Mouse (Mus musculus): Measurements from ENCODE around the gene Sars2. TPM values are rescaled to one million over a fixed set of nuclear protein-coding genes. Genes with fewer than 3 reads are reported as not detected.
A peak's percentile ranks its signal among the peaks of the same experiment; 100 is the strongest.

The Sars2 gene
- polyA plus RNA-seq, 1 experiment: 5.2 TPM

DNA sequence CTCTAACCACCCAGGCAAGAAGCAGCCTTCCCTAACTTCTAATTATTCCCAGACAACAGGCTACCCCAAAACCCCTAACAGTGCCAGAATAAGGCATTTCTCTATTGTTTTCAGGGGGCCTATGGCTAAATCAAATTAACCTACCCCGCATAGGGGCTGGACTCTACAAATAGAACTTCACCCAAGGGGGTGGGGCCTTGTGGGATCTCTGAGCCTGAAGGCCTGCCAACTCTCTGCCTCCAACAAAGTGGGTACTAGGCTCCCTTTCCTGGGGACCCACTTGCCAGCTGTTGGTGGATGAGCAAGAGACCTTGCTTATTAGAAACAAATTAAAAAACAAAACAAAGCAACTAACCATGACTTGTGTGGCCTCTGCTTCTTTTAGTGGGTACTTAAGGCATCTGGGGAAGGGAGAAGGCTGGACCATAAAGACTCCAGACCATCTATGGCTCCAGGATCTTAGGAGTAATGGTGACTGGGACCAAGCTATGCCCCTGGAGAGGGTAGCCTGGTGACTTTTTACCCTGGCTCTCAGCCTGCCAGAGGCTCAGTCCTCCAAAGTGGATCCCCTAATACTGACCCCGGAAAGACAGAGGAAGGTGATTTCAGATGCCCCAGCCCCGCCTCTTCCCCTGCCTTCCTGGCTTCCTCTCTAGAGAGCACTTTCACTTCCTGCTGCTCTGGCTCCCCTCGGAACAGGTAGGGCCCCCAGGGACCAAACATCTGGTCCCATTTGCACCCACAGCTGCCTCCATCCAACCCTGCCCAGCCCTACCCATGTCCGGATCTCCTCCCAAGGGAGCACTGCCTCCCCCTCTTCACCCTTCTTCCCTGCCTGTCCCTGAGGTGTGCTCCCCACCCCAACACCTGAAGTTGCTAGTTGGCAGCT, 46.8 kb downstream of the Sars2 start, which contains the start of gene Rinl:
TSS of gene Rinl (plus strand) at position 663 of the 889 bp plus-strand sequence.
- no peak for TF ChIP-seq POLR2A (IDR thresholded peaks at IDR 0.05; ENCODE audit: low read depth, low read length)
- TF ChIP-seq CTCF (IDR thresholded peaks at IDR 0.05; ENCODE audit: borderline replicate concordance, insufficient read depth, low read length): no peak
- H3K27ac ChIP-seq (ENCODE audit: insufficient read depth, low read length): peak within 1 kb of the TSS; percentile 35; the same call in 1 of the 2 replicates
- H3K4me1 ChIP-seq (ENCODE audit: control insufficient read depth, insufficient read depth, low read length): peaks cover 3% of the 10 kb centered on the region; the same call in 1 of the 2 replicates
- no peak within 1 kb of the TSS for H3K4me3 ChIP-seq (ENCODE audit: insufficient read depth, low read length)

GRCm38 (mm10) chr7:28789235-28789634, 47.4 kb downstream of the Sars2 start:
- Histone ChIP-seq H3K27ac (ENCODE audit: insufficient read depth, low read length) (peak overlapping the region; percentile 2; the same call in 1 of the 2 replicates), H3K4me3 (ENCODE audit: insufficient read depth, low read length) (no peak overlapping the region), H3K4me1 (ENCODE audit: control insufficient read depth, insufficient read depth, low read length) (peaks cover 3% of the 10 kb centered on the region; the same call in 1 of the 2 replicates)
- TF ChIP-seq POLR2A (IDR thresholded peaks at IDR 0.05; ENCODE audit: low read depth, low read length): no peak
- TF ChIP-seq CTCF (IDR thresholded peaks at IDR 0.05; ENCODE audit: borderline replicate concordance, insufficient read depth, low read length): no peak

DNA sequence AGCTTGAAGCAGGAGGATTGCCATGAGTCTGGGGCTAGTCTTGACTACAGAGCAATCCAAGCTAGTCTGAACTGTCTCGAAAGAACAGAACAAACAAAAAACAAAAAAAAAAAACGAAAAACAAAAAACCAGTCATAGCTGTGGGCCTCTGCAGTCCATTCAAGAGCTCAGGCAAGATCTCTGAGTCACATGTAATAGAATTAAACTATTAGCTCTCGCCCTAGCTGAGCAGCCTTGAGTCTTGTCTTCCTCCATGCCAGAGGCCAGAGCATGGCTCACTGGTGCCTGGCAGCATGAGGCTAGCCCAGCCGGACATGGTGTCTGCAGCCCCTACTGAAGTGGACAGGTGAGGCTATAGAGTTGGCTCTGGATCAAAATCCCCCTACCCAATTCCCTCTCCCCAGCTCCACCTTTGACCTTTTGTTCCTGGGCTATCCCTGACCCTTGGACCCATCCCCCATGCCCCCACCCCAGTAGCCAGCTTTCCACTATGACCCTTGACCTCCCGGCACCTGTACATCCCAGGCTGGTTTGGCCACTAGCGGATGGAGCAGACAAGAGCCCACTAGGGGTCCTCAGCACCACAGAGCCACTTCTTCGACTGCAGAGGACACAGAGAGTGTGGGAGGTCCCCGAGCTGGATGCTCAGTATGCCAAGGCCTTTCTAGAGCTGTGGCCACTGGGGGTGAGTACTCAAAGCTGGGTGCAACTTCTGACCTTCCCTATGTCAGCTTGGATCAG, 48.4 kb downstream of the Sars2 start:
- TF ChIP-seq POLR2A (IDR thresholded peaks at IDR 0.05; ENCODE audit: low read depth, low read length) (no peak), CTCF (IDR thresholded peaks at IDR 0.05; ENCODE audit: borderline replicate concordance, insufficient read depth, low read length) (no peak)
- no peak overlapping the region for H3K4me3 ChIP-seq (ENCODE audit: insufficient read depth, low read length)

GRCm38 (mm10) chr7:28791706-28792105, 49.9 kb downstream of the Sars2 start:
- Histone ChIP-seq H3K27ac (ENCODE audit: insufficient read depth, low read length) (no peak overlapping the region), H3K4me3 (ENCODE audit: insufficient read depth, low read length) (no peak overlapping the region), H3K4me1 (ENCODE audit: control insufficient read depth, insufficient read depth, low read length) (peaks cover 3% of the 10 kb centered on the region; the same call in 1 of the 2 replicates)
- TF ChIP-seq CTCF (IDR thresholded peaks at IDR 0.05; ENCODE audit: borderline replicate concordance, insufficient read depth, low read length) (no peak), POLR2A (IDR thresholded peaks at IDR 0.05; ENCODE audit: low read depth, low read length) (no peak)

More for the DNA sequence above, 48.4 kb downstream of the Sars2 start:
- Histone ChIP-seq H3K4me1 (ENCODE audit: control insufficient read depth, insufficient read depth, low read length) (peaks cover 3% of the 10 kb centered on the region; the same call in 1 of the 2 replicates), H3K27ac (ENCODE audit: insufficient read depth, low read length) (peak overlapping the region; percentile 35; the same call in 1 of the 2 replicates)

DNA sequence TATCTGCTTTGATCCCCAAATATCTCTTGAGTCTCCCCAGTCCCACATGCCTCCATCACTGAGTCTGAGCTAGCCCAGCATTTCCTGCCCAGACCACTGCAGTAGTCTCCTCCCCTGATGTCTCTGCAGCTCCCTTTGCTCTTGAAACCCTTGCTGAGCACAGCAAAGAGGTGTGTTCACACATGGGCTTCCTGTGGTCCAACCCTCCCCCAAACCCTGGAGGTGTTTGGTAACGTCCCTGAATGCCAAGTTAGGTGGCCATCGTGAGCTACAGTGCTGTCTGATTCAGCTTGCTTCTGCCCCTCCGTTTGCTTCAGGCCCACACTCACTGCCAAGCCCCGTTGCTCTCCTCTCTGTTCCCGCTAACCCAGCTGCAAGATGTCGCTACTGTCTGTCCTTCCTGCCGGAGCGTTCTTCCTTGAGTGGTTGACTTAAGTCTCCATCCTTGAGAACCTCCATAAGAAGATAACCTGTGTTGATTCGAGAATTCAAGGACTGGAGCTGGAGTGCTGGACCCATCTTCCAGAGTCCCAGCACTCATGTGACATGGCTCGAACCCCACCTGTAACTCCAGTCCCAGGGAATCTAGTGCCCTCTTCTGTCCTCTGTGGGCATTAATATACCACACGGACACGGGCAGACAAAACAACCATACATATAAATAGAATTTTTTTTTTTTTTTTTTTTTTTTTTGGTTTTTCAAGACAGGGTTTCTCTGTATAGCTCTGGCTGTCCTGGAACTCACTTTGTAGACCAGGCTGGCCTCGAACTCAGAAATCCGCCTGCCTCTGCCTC, 50.8 kb downstream of the Sars2 start:
- H3K4me3 ChIP-seq (ENCODE audit: insufficient read depth, low read length): no peak overlapping the region
- no peak for TF ChIP-seq POLR2A (IDR thresholded peaks at IDR 0.05; ENCODE audit: low read depth, low read length)
- TF ChIP-seq CTCF (IDR thresholded peaks at IDR 0.05; ENCODE audit: borderline replicate concordance, insufficient read depth, low read length): no peak
- H3K4me1 ChIP-seq (ENCODE audit: control insufficient read depth, insufficient read depth, low read length): peaks cover 3% of the 10 kb centered on the region; the same call in 1 of the 2 replicates
- H3K27ac ChIP-seq (ENCODE audit: insufficient read depth, low read length): no peak overlapping the region

GRCm38 (mm10) chr7:28793834-28794233, 52.0 kb downstream of the Sars2 start:
- Histone ChIP-seq H3K4me3 (ENCODE audit: insufficient read depth, low read length) (no peak overlapping the region), H3K4me1 (ENCODE audit: control insufficient read depth, insufficient read depth, low read length) (peaks cover 3% of the 10 kb centered on the region; the same call in 1 of the 2 replicates), H3K27ac (ENCODE audit: insufficient read depth, low read length) (no peak overlapping the region)
- TF ChIP-seq CTCF (IDR thresholded peaks at IDR 0.05; ENCODE audit: borderline replicate concordance, insufficient read depth, low read length) (no peak), POLR2A (IDR thresholded peaks at IDR 0.05; ENCODE audit: low read depth, low read length) (no peak)

- Histone ChIP-seq H3K27ac (ENCODE audit: insufficient read depth, low read length) (no peak overlapping the region), H3K4me3 (ENCODE audit: insufficient read depth, low read length) (no peak overlapping the region), H3K4me1 (ENCODE audit: control insufficient read depth, insufficient read depth, low read length) (peaks cover 3% of the 10 kb centered on the region; the same call in 1 of the 2 replicates)
- TF ChIP-seq POLR2A (IDR thresholded peaks at IDR 0.05; ENCODE audit: low read depth, low read length) (no peak), CTCF (IDR thresholded peaks at IDR 0.05; ENCODE audit: borderline replicate concordance, insufficient read depth, low read length) (no peak)
Observed at GRCm38 (mm10) chr7:28794496-28794895, 52.7 kb downstream of the Sars2 start.

DNA sequence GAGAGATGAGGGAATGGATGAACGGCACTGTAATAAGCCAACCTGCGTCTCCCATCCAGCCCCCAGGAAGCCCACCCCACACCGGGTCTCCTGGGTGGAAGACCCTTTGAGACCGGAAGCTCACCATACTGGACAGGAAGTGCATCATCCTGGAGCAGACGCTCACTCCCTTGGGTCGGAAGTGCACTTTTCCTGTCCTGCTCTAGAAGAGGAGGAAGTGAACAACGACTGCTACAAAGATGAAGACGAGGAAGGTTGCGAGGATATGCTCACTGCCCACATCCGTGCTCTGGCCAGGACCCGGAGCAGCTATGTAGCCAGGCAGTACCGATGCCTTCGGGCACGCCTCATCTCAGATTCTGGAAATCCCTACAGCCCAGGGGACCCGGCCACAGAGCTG, 54.0 kb downstream of the Sars2 start:
- Histone ChIP-seq H3K4me1 (ENCODE audit: control insufficient read depth, insufficient read depth, low read length) (no peaks in the 10 kb centered on the region), H3K27ac (ENCODE audit: insufficient read depth, low read length) (no peak overlapping the region), H3K4me3 (ENCODE audit: insufficient read depth, low read length) (no peak overlapping the region)
- TF ChIP-seq POLR2A (IDR thresholded peaks at IDR 0.05; ENCODE audit: low read depth, low read length): no peak
- no peak for TF ChIP-seq CTCF (IDR thresholded peaks at IDR 0.05; ENCODE audit: borderline replicate concordance, insufficient read depth, low read length)

DNA sequence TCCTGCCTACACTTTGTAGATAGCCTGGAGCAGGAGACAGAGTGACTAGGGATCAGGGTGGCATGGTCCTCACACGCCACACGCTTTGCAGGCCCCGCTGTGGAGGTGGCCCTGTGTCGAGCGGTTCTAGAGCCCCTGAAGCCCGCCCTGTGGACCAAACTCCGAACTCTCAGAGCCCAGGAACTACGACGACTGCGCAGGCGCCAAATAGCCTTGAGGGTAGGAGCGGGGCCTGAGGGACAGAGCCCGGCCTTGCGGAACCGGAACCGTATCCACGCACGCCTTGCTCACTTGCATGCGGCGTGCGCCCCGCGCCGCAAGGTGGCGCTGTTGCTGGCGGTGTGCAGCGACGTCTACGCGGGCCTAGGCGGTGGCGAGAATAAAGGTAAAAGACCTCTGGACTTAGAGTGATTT, 54.8 kb downstream of the Sars2 start:
- no peak overlapping the region for H3K4me3 ChIP-seq (ENCODE audit: insufficient read depth, low read length)
- TF ChIP-seq CTCF (IDR thresholded peaks at IDR 0.05; ENCODE audit: borderline replicate concordance, insufficient read depth, low read length) (peak; percentile 99), POLR2A (IDR thresholded peaks at IDR 0.05; ENCODE audit: low read depth, low read length) (no peak)
- H3K27ac ChIP-seq (ENCODE audit: insufficient read depth, low read length): no peak overlapping the region
- 0 out of 2 replicates have a peak, but pooled peaks cover 1% of the 10 kb centered on the region for H3K4me1 ChIP-seq (ENCODE audit: control insufficient read depth, insufficient read depth, low read length)
